In the genomic region with DNA sequence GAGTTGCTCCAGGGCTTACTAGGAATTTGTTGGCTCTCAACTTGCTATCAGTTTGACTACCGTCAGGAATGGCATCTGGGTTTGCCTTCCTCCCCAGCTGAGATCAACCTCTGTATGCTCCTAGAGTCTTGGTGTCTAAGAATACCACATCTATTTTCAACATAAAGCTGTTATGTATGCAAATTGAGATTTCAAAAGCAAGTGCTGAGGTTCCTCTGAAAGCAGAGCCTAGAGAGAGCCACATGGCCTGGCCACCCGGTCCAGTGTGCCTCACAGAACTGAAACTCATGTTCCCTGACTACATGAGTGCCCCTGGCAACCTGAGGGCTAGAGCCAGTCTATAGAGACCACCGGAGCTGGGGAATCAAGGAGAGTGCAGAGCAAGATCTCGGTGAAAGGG, we compare ENCODE assay signal across 26 mouse cellular contexts. TPM values are rescaled to one million over a fixed set of nuclear protein-coding genes. Genes with fewer than 3 reads are reported as not detected.
DNase-seq lines count a peak whose midpoint lies in the region; ATAC-seq lines count a peak whose summit lies in the region.
"Had no signal": no experiment of that assay in that cellular context is flagged by ENCODE, and none has a peak within 500 bp of the region (broad histone marks: within the 10 kb centered on the region; RNA-seq: fewer than 3 reads in every experiment).

No protein-coding gene starts in this region.

- no peak overlapping the region for H3K9ac ChIP-seq in heart, embryonic 15.5 days
- H3K9ac ChIP-seq in heart, embryonic 11.5 days (ENCODE audit: low read depth, low read length): no peak overlapping the region
- H3K9ac ChIP-seq in neural tube, embryonic 15.5 days (replicated peaks): no peak overlapping the region
- no peak overlapping the region for H3K9ac ChIP-seq in midbrain, embryonic 16.5 days (ENCODE audit: low read depth, low read length)
- H3K9ac ChIP-seq: embryonic facial prominence, embryonic 15.5 days; forebrain, embryonic 15.5 days; limb, embryonic 13.5 days; liver, embryonic 13.5 days; lung, embryonic 15.5 days had no signal

- ATAC-seq in heart, embryonic 15.5 days (replicated peaks; ENCODE audit: insufficient number of reproducible peaks, insufficient read depth, low FRiP score, low read depth): no peak
- no peak for ATAC-seq in heart, embryonic 11.5 days (replicated peaks; ENCODE audit: insufficient number of reproducible peaks, low FRiP score, low TSS enrichment)
- ATAC-seq in neural tube, embryonic 15.5 days (ENCODE audit: low FRiP score): no peak
- ATAC-seq in midbrain, embryonic 16.5 days: no peak
- ATAC-seq: forebrain, embryonic 15.5 days; hindbrain, postnatal 0 days had no signal

- peak overlapping the region; percentile 47; the same call in 1 of the 2 replicates for H3K27ac ChIP-seq in heart, embryonic 15.5 days
- no peak overlapping the region for H3K27ac ChIP-seq in heart, embryonic 11.5 days (ENCODE audit: low read depth, low read length)
- H3K27ac ChIP-seq in macrophage: peak overlapping the region; percentile 62
- no peak overlapping the region for H3K27ac ChIP-seq in neural tube, embryonic 15.5 days (replicated peaks)
- H3K27ac ChIP-seq in midbrain, embryonic 16.5 days (ENCODE audit: low read length): no peak overlapping the region
- H3K27ac ChIP-seq: embryonic facial prominence, embryonic 15.5 days; forebrain, embryonic 15.5 days; hindbrain, postnatal 0 days; layer of hippocampus, adult 2 months; limb, embryonic 13.5 days; liver, embryonic 13.5 days; lung, embryonic 15.5 days; stomach, postnatal 0 days had no signal

- H3K79me2 ChIP-seq in macrophage (ENCODE audit: inconsistent target): peaks cover 28% of the 10 kb centered on the region

- 54% methylated on average over 4 of the region's 4 CpGs for WGBS in heart, embryonic 15.5 days
- 60% methylated on average over 4 of the region's 4 CpGs for WGBS in heart, embryonic 11.5 days (ENCODE audit: insufficient replicate concordance)
- 45% methylated on average over 4 of the region's 4 CpGs for WGBS in macrophage (ENCODE audit: missing documents)
- WGBS in neural tube, embryonic 15.5 days: 84% methylated on average over 4 of the region's 4 CpGs
- 87% methylated on average over 4 of the region's 4 CpGs for WGBS in midbrain, embryonic 16.5 days

- no peak overlapping the region for H3K4me3 ChIP-seq in heart, embryonic 15.5 days
- H3K4me3 ChIP-seq in heart, embryonic 11.5 days (ENCODE audit: low read depth, low read length): no peak overlapping the region
- no peak overlapping the region for H3K4me3 ChIP-seq in macrophage (ENCODE audit: inconsistent target)
- no peak overlapping the region for H3K4me3 ChIP-seq in neural tube, embryonic 15.5 days (replicated peaks)
- no peak overlapping the region for H3K4me3 ChIP-seq in midbrain, embryonic 16.5 days (ENCODE audit: low read depth, low read length)
- H3K4me3 ChIP-seq: embryonic facial prominence, embryonic 15.5 days; forebrain, embryonic 15.5 days; layer of hippocampus, adult 2 months; limb, embryonic 13.5 days; liver, embryonic 13.5 days; lung, embryonic 15.5 days had no signal

- H3K27me3 ChIP-seq in heart, embryonic 15.5 days: no peaks in the 10 kb centered on the region
- H3K27me3 ChIP-seq in heart, embryonic 11.5 days (ENCODE audit: control insufficient read depth, insufficient read depth, low read length): no peaks in the 10 kb centered on the region
- no peaks in the 10 kb centered on the region for H3K27me3 ChIP-seq in neural tube, embryonic 15.5 days (replicated peaks)
- H3K27me3 ChIP-seq in midbrain, embryonic 16.5 days (ENCODE audit: control insufficient read depth, insufficient read depth, low read depth, low read length): no peaks in the 10 kb centered on the region
- H3K27me3 ChIP-seq: embryonic facial prominence, embryonic 15.5 days; forebrain, embryonic 15.5 days; limb, embryonic 13.5 days; lung, embryonic 15.5 days had no signal

- H3K4me2 ChIP-seq in heart, embryonic 15.5 days: peak overlapping the region; percentile 21; the same call in 1 of the 2 replicates
- H3K4me2 ChIP-seq in heart, embryonic 11.5 days: no peak overlapping the region
- no peak overlapping the region for H3K4me2 ChIP-seq in neural tube, embryonic 15.5 days
- no peak overlapping the region for H3K4me2 ChIP-seq in midbrain, embryonic 16.5 days (ENCODE audit: low read length)
- H3K4me2 ChIP-seq: embryonic facial prominence, embryonic 15.5 days; forebrain, embryonic 15.5 days; limb, embryonic 13.5 days; liver, embryonic 13.5 days; lung, embryonic 15.5 days; midbrain, embryonic 11.5 days had no signal

- H3K9me3 ChIP-seq in heart, embryonic 15.5 days (replicated peaks): no peaks in the 10 kb centered on the region
- H3K9me3 ChIP-seq in heart, embryonic 11.5 days (replicated peaks; ENCODE audit: control insufficient read depth, low read length): no peaks in the 10 kb centered on the region
- no peaks in the 10 kb centered on the region for H3K9me3 ChIP-seq in neural tube, embryonic 15.5 days (replicated peaks)
- no peaks in the 10 kb centered on the region for H3K9me3 ChIP-seq in midbrain, embryonic 16.5 days (replicated peaks; ENCODE audit: control insufficient read depth, low read length, poor library complexity, severe bottlenecking)
- H3K9me3 ChIP-seq: embryonic facial prominence, embryonic 15.5 days; forebrain, embryonic 15.5 days; limb, embryonic 13.5 days; liver, embryonic 13.5 days; lung, embryonic 15.5 days had no signal

- peaks cover 17% of the 10 kb centered on the region for H3K4me1 ChIP-seq in heart, embryonic 15.5 days (replicated peaks)
- peaks cover 7% of the 10 kb centered on the region for H3K4me1 ChIP-seq in heart, embryonic 11.5 days (ENCODE audit: control insufficient read depth, insufficient read depth, low read length)
- 0 out of 2 replicates have a peak, but pooled peaks cover 1% of the 10 kb centered on the region for H3K4me1 ChIP-seq in neural tube, embryonic 15.5 days
- peaks cover under 1% of the 10 kb centered on the region; the same call in 1 of the 2 replicates for H3K4me1 ChIP-seq in midbrain, embryonic 16.5 days (ENCODE audit: control insufficient read depth, insufficient read depth, low read length)
- H3K4me1 ChIP-seq: forebrain, embryonic 15.5 days had no signal

- peak; percentile 68 for DNase-seq in A20 (ENCODE audit: low read depth, low spot score)
- peak; percentile 26 to 33 for DNase-seq in B cell, adult 2 months
- DNase-seq: adrenal gland, postnatal 14 days; cerebellum, adult 9-10 months; gastrocnemius, postnatal 25 days; kidney, postnatal 25 days; liver, embryonic 13.5 days; lung, postnatal 4 days; spleen, adult 18-20 months had no signal

- no peaks in the 10 kb centered on the region for H3K36me3 ChIP-seq in heart, embryonic 15.5 days
- no peaks in the 10 kb centered on the region for H3K36me3 ChIP-seq in heart, embryonic 11.5 days (ENCODE audit: control insufficient read depth, insufficient read depth, low read length)
- H3K36me3 ChIP-seq in macrophage (ENCODE audit: inconsistent target): peaks cover 27% of the 10 kb centered on the region; the same call in 1 of the 2 replicates
- H3K36me3 ChIP-seq in neural tube, embryonic 15.5 days: no peaks in the 10 kb centered on the region
- no peaks in the 10 kb centered on the region for H3K36me3 ChIP-seq in midbrain, embryonic 16.5 days (ENCODE audit: control insufficient read depth, insufficient read depth, low read length)
- H3K36me3 ChIP-seq: forebrain, embryonic 15.5 days; limb, embryonic 13.5 days; liver, embryonic 13.5 days; lung, embryonic 15.5 days had no signal

RNA-seq across cellular contexts. Expression of a gene that starts 5.9 kb away (rescaled TPM):
- polyA plus RNA-seq in heart, embryonic 15.5 days (2015; fragmentation: Nextera tagmentation; extraction: Ambion mirVana): 8.0 and 12.2 TPM in 2 replicates
- polyA plus RNA-seq in heart, embryonic 11.5 days (2014; fragmentation: Nextera tagmentation; extraction: Ambion mirVana): 11.4 and 12.3 TPM in 2 replicates
- 10 to 100 TPM; 10.3 to 60.8 (median 33.9) TPM for total RNA-seq in macrophage (2018; cell fraction: chromatin; rRNA removed)
- total RNA-seq in macrophage (2018; cell fraction: cytosol; rRNA removed): 100 to 1,000 TPM in 8 of 26 experiments, 10 to 100 TPM in 18; 70.1 to 132 (median 87.3) TPM
- total RNA-seq in macrophage (2018; cell fraction: nucleus; rRNA removed): 100 to 1,000 TPM in 6 of 26 experiments, 10 to 100 TPM in 20; 33.0 to 130 (median 90.1) TPM
- polyA plus RNA-seq in macrophage (2018): 70.7 to 140 TPM (median 99.8 TPM) in 3 replicates
- polyA plus RNA-seq in neural tube, embryonic 15.5 days (2015; fragmentation: Nextera tagmentation; extraction: Ambion mirVana): 6.7 and 9.5 TPM in 2 replicates
- 8.4 and 8.9 TPM in 2 replicates for polyA plus RNA-seq in midbrain, embryonic 16.5 days (2015; fragmentation: Nextera tagmentation; extraction: Ambion mirVana)

RNA-seq across cellular contexts. Expression of a gene that starts 6.1 kb away (rescaled TPM):
- polyA plus RNA-seq in heart, embryonic 15.5 days (2015; fragmentation: Nextera tagmentation; extraction: Ambion mirVana): 47.1 and 56.2 TPM in 2 replicates
- polyA plus RNA-seq in heart, embryonic 11.5 days (2014; fragmentation: Nextera tagmentation; extraction: Ambion mirVana): 49.8 and 60.0 TPM in 2 replicates
- total RNA-seq in macrophage (2018; cell fraction: chromatin; rRNA removed): 100 to 1,000 TPM in 1 of 26 experiments, 10 to 100 TPM in 24, 1 to 10 TPM in 1; 9.3 to 112 (median 48.1) TPM
- total RNA-seq in macrophage (2018; cell fraction: cytosol; rRNA removed): 10 to 100 TPM; 46.6 to 71.7 (median 62.5) TPM
- 10 to 100 TPM; 19.8 to 65.7 (median 38.5) TPM for total RNA-seq in macrophage (2018; cell fraction: nucleus; rRNA removed)
- polyA plus RNA-seq in macrophage (2018): 54.4 to 79.3 TPM (median 76.9 TPM) in 3 replicates
- polyA plus RNA-seq in neural tube, embryonic 15.5 days (2015; fragmentation: Nextera tagmentation; extraction: Ambion mirVana): 103 and 113 TPM in 2 replicates
- 93.8 and 101 TPM in 2 replicates for polyA plus RNA-seq in midbrain, embryonic 16.5 days (2015; fragmentation: Nextera tagmentation; extraction: Ambion mirVana)

RNA-seq across cellular contexts. Expression of a gene that starts 17.2 kb away (rescaled TPM):
- not detected in 2 replicates for polyA plus RNA-seq in heart, embryonic 15.5 days (2015; fragmentation: Nextera tagmentation; extraction: Ambion mirVana)
- polyA plus RNA-seq in heart, embryonic 11.5 days (2014; fragmentation: Nextera tagmentation; extraction: Ambion mirVana): not detected in 2 replicates
- total RNA-seq in macrophage (2018; cell fraction: chromatin; rRNA removed): not detected
- total RNA-seq in macrophage (2018; cell fraction: cytosol; rRNA removed): not detected
- total RNA-seq in macrophage (2018; cell fraction: nucleus; rRNA removed): not detected
- not detected in 3 replicates for polyA plus RNA-seq in macrophage (2018)
- polyA plus RNA-seq in neural tube, embryonic 15.5 days (2015; fragmentation: Nextera tagmentation; extraction: Ambion mirVana): 0.14 TPM in 1 of 2 replicates, not detected in the other
- polyA plus RNA-seq in midbrain, embryonic 16.5 days (2015; fragmentation: Nextera tagmentation; extraction: Ambion mirVana): not detected in 2 replicates
- total RNA-seq: adrenal gland, postnatal 14 days; gastrocnemius, postnatal 25 days; hindbrain, postnatal 0 days; left cerebral cortex, postnatal 14 days had no signal
- polyA plus RNA-seq: forebrain, embryonic 15.5 days; hindbrain, embryonic 11.5 days; hindbrain, postnatal 0 days; intestine, embryonic 16.5 days; kidney, embryonic 14.5 days; limb, embryonic 13.5 days; liver, embryonic 13.5 days; lung, embryonic 15.5 days; midbrain, embryonic 11.5 days had no signal

RNA-seq across cellular contexts. Expression of a gene that starts 28.7 kb away (rescaled TPM):
- polyA plus RNA-seq in heart, embryonic 15.5 days (2015; fragmentation: Nextera tagmentation; extraction: Ambion mirVana): 163 and 208 TPM in 2 replicates
- polyA plus RNA-seq in heart, embryonic 11.5 days (2014; fragmentation: Nextera tagmentation; extraction: Ambion mirVana): 250 and 262 TPM in 2 replicates
- 10 to 100 TPM; 16.7 to 82.3 (median 52.8) TPM for total RNA-seq in macrophage (2018; cell fraction: chromatin; rRNA removed)
- total RNA-seq in macrophage (2018; cell fraction: cytosol; rRNA removed): 100 to 1,000 TPM; 122 to 199 (median 155) TPM
- total RNA-seq in macrophage (2018; cell fraction: nucleus; rRNA removed): 100 to 1,000 TPM in 4 of 26 experiments, 10 to 100 TPM in 22; 46.0 to 149 (median 72.7) TPM
- polyA plus RNA-seq in macrophage (2018): 89.7 to 305 TPM (median 145 TPM) in 3 replicates
- polyA plus RNA-seq in neural tube, embryonic 15.5 days (2015; fragmentation: Nextera tagmentation; extraction: Ambion mirVana): 189 and 207 TPM in 2 replicates
- 156 and 157 TPM in 2 replicates for polyA plus RNA-seq in midbrain, embryonic 16.5 days (2015; fragmentation: Nextera tagmentation; extraction: Ambion mirVana)

RNA-seq across cellular contexts. Expression of a gene that starts 37.6 kb away (rescaled TPM):
- 24.5 and 28.4 TPM in 2 replicates for polyA plus RNA-seq in heart, embryonic 15.5 days (2015; fragmentation: Nextera tagmentation; extraction: Ambion mirVana)
- polyA plus RNA-seq in heart, embryonic 11.5 days (2014; fragmentation: Nextera tagmentation; extraction: Ambion mirVana): 29.5 and 30.4 TPM in 2 replicates
- 10 to 100 TPM in 24 of 26 experiments, 1 to 10 TPM in 2; 5.9 to 60.1 (median 21.2) TPM for total RNA-seq in macrophage (2018; cell fraction: chromatin; rRNA removed)
- total RNA-seq in macrophage (2018; cell fraction: cytosol; rRNA removed): 10 to 100 TPM; 14.4 to 42.5 (median 21.0) TPM
- total RNA-seq in macrophage (2018; cell fraction: nucleus; rRNA removed): 10 to 100 TPM; 11.5 to 96.2 (median 21.4) TPM
- 11.1 to 84.7 TPM (median 15.5 TPM) in 3 replicates for polyA plus RNA-seq in macrophage (2018)
- polyA plus RNA-seq in neural tube, embryonic 15.5 days (2015; fragmentation: Nextera tagmentation; extraction: Ambion mirVana): 6.8 and 15.4 TPM in 2 replicates
- polyA plus RNA-seq in midbrain, embryonic 16.5 days (2015; fragmentation: Nextera tagmentation; extraction: Ambion mirVana): 5.7 and 6.2 TPM in 2 replicates

Comparison
In these comparisons a context has a peak if more than half of its experiments do, and no peak if none do; other contexts are left out.
1. H3K27ac ChIP-seq: peak in heart, embryonic 15.5 days (single experiment) and macrophage (single experiment); none in heart, embryonic 11.5 days (single experiment), neural tube, embryonic 15.5 days (single experiment) and midbrain, embryonic 16.5 days (single experiment).